Mouse (Mus musculus): ENCODE measurements around the gene Gnat2.

Gene Gnat2

GRCm38 (mm10) chr3:108092536-108093115, at the start of gene Gnat2:
Gene Gnat2 (plus strand): TSS chr3:108092789.
- no peak for DNase-seq (ENCODE audit: low spot score in 2 of 2)

GRCm38 (mm10) chr3:108044394-108045140, 48.0 kb upstream of the Gnat2 start, which contains the start of gene Gstm4:
Gene Gstm4 (minus strand): TSS chr3:108044894.
- peak; percentile 61 to 77 for DNase-seq (ENCODE audit: low spot score in 2 of 2)

- no peak for DNase-seq (ENCODE audit: low spot score in 2 of 2)
Observed at GRCm38 (mm10) chr3:108046944-108047655, 45.5 kb upstream of the Gnat2 start.

- DNase-seq (ENCODE audit: low spot score in 2 of 2) = no peak
Observed at GRCm38 (mm10) chr3:108048306-108048705, 44.3 kb upstream of the Gnat2 start.

- no peak for DNase-seq (ENCODE audit: low spot score in 2 of 2)
Observed at GRCm38 (mm10) chr3:108050493-108050892, 42.1 kb upstream of the Gnat2 start.

GRCm38 (mm10) chr3:108061420-108061819, 31.2 kb upstream of the Gnat2 start:
- no peak for DNase-seq (ENCODE audit: low spot score in 2 of 2)

- no peak for DNase-seq (ENCODE audit: low spot score in 2 of 2)
Observed at GRCm38 (mm10) chr3:108062648-108063047, 29.9 kb upstream of the Gnat2 start.

- DNase-seq (ENCODE audit: low spot score in 2 of 2) = no peak
Observed at GRCm38 (mm10) chr3:108064672-108065071, 27.9 kb upstream of the Gnat2 start.

GRCm38 (mm10) chr3:108065551-108065950, 27.0 kb upstream of the Gnat2 start:
- no peak for DNase-seq (ENCODE audit: low spot score in 2 of 2)

GRCm38 (mm10) chr3:108067370-108067934, 25.1 kb upstream of the Gnat2 start:
- no peak for DNase-seq (ENCODE audit: low spot score in 2 of 2)

- DNase-seq (ENCODE audit: low spot score in 2 of 2) = no peak
Observed at GRCm38 (mm10) chr3:108068826-108069225, 23.8 kb upstream of the Gnat2 start.

- DNase-seq (ENCODE audit: low spot score in 2 of 2) = no peak
Observed at GRCm38 (mm10) chr3:108069231-108069870, 23.2 kb upstream of the Gnat2 start.

GRCm38 (mm10) chr3:108070295-108071293, 22.0 kb upstream of the Gnat2 start:
- DNase-seq (ENCODE audit: low spot score in 2 of 2) = peak in 1 of 2 experiments; percentile 42

- no peak for DNase-seq (ENCODE audit: low spot score in 2 of 2)
Observed at GRCm38 (mm10) chr3:108072983-108073569, 19.5 kb upstream of the Gnat2 start.

GRCm38 (mm10) chr3:108076836-108077235, 15.8 kb upstream of the Gnat2 start:
- no peak for DNase-seq (ENCODE audit: low spot score in 2 of 2)

GRCm38 (mm10) chr3:108081681-108082080, 10.9 kb upstream of the Gnat2 start:
- no peak for DNase-seq (ENCODE audit: low spot score in 2 of 2)

- DNase-seq (ENCODE audit: low spot score in 2 of 2) = no peak
Observed at GRCm38 (mm10) chr3:108082251-108082875, 10.2 kb upstream of the Gnat2 start.

GRCm38 (mm10) chr3:108083161-108083560, 9.4 kb upstream of the Gnat2 start:
- DNase-seq (ENCODE audit: low spot score in 2 of 2) = no peak

- no peak for DNase-seq (ENCODE audit: low spot score in 2 of 2)
Observed at GRCm38 (mm10) chr3:108083904-108084407, 8.6 kb upstream of the Gnat2 start.
